Mouse (Mus musculus): ENCODE measurements around the gene Mknk1. TPM values are rescaled to one million over a fixed set of nuclear protein-coding genes. Genes with fewer than 3 reads are reported as not detected.

Mknk1 gene
- total RNA-seq (2023) = 53.9 TPM

DNA sequence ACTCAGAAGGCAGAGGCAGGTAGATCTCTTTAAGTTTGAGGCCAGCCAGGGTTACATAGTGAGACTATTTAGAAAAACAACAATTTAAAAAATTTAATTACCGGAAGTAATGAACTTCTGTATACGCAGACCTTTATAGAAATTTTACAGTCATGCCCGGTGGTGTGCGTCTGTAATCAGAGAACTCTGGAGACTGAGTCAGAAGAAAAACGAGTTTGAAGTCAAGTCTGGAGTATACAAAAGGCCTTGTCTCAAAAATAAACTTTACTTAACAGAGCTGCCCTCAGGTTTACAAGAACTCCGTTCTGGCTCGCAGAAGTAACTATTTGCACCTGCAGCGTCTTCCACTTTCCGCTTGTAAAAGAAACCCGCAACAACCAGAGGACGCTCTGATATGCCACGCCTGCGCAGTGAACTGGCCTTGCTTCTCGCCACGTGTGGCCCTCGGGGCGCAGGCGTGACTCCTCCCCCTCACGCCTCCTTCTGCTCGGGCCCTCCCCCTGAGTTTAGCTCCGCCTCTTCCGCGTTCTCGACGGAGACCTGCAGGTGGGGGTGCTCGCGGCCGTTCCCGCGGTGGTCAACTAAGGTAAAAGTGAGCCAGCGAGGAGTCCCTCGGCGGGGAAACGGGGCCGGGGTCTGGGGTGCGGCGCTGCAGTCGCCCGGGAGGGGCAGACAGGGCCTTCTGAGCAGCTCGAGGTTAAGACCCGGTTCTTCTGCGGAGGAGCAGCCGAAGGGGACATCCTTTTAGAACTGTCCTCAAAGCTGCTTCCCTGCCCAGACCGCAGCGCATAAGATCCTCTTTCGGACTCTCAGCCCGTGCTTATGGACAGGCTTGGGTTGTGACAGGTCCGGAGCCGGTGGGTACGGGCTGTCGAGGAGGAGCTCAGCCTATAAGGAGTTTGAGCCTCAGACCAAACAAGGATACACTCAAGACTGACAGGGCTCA, at the start of gene Mknk1:
TSS of gene Mknk1 (plus strand) at position 503 of the 946 bp plus-strand sequence.

DNA sequence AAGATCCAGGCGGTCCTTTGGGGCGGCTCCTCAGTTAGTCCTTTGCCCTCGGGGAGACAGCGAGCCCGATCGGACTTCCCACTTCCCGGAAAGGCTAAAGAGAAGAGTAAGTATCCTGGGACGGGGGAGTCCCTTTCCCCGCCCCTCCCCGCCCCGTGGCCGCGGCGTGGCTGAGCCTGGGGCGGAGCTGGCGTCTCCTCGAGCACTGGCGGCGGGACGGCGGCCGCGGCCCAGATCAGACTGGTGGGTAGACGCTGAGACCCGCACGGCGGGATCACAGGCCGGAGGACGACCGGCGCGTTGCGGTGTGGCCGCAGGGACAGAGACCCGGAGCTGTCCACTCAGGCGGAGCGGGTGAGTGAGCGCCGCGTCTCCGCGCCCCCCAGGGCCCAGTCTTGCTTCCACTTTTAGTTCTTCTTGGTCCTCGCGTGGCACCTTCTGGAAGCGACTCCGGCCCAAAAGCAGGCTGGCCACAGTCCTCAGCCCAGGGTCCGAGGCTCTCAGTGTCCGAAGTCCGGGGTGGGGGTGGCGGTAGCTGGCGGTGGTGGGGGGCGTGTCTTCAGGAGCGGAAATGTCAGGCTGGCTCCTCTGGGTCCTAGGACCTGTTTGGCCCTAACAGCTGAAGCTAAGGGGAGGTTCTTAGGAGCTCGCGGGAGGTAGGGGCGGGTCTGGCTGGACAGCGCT, 11.0 kb upstream of the Mknk1 start, which contains the start of gene Mob3c:
TSS of gene Mob3c (plus strand) at position 205 of the 684 bp plus-strand sequence.

DNA sequence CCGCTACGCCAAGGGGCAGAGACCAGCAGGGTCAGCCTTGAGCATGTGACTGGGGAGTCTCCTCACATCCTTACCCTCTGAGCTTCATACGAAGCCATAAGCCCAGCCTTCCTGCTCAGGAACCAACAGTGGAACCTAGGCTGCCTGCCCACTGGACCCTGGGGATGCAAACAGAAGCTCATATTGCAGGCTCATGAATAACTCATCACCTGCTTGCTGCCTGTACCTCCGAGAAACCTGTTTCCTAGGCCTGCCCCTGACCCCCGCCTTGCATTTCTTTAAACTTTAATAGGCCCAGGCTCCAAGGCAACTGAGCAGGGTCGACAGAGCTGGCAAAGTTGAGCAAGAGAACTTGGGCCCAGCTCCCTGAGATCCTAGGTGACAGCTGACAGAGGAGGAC, 45.0 kb downstream of the Mknk1 start, which contains the start of gene Kncn:
TSS of gene Kncn (plus strand) at position 379 of the 400 bp plus-strand sequence.

DNA sequence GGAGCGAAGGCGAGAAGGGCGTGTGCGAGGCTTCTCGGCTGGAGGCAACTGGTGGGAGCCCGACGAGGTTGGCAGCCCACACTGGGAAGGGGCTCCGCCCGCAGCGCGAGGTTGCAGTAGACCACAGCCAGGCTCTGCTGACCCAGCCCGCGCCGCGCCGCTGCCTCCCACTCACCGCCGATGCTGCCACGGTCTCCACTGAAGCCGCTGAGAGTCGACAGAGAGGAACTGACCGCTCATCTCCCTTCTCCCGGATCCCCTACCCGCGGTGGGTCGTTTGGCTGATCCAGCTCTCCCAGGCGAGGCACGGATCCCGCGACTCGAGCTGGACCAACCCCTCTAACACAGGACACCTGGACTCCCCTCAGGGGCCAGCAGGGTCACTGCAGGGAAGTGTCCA, 51.6 kb downstream of the Mknk1 start, which contains the start of gene 6430628N08Rik:
TSS of gene 6430628N08Rik (plus strand) at position 113 of the 400 bp plus-strand sequence.

Other genes starting within 250 kb of the Mknk1 start
- gene Cyp4a32, start 238.2 kb upstream of the Mknk1 start, total RNA-seq (2023) = not detected
- gene Cyp4b1, start 191.5 kb upstream of the Mknk1 start, total RNA-seq (2023) = not detected
- 32.8 TPM for gene Efcab14, start 101.5 kb upstream of the Mknk1 start, total RNA-seq (2023)
- not detected for gene Tex38, start 58.2 kb upstream of the Mknk1 start, total RNA-seq (2023)
- 13.9 TPM for gene Atpaf1, start 54.4 kb upstream of the Mknk1 start, total RNA-seq (2023)
- gene Mob3c, start 11.1 kb upstream of the Mknk1 start, total RNA-seq (2023) = 21.5 TPM
- 0.65 TPM for gene Kncn, start 45.2 kb downstream of the Mknk1 start, total RNA-seq (2023)
- not detected for gene 6430628N08Rik, start 51.5 kb downstream of the Mknk1 start, total RNA-seq (2023)
- gene Dmbx1, start 100.7 kb downstream of the Mknk1 start, total RNA-seq (2023) = not detected
- gene Faah, start 178.7 kb downstream of the Mknk1 start, total RNA-seq (2023) = 160 TPM
- 47.1 TPM for gene Nsun4, start 214.7 kb downstream of the Mknk1 start, total RNA-seq (2023)
- 324 TPM for gene Uqcrh, start 235.9 kb downstream of the Mknk1 start, total RNA-seq (2023)
- 24.2 TPM for gene Lrrc41, start 236.1 kb downstream of the Mknk1 start, total RNA-seq (2023)

Data from CD4-positive naive resting alpha-beta T cell, adult 57 days (primary cell).